Mouse (Mus musculus) bone marrow macrophage, adult 2 months (primary cell): ENCODE measurements around the gene 1700028J19Rik.

Experiments used
- CTCF ChIP-seq: IDR thresholded peaks from 2 replicates; pipeline ENCODE4 v1.5.1; 2012; ENCODE audit warnings: low read depth, mild to moderate bottlenecking, low read length, moderate library complexity
- POLR2A ChIP-seq: IDR thresholded peaks from 2 replicates; pipeline ENCODE4 v1.6.1; 2012; ENCODE audit warnings: mild to moderate bottlenecking, low read depth, low read length, borderline replicate concordance

- no peak for TF ChIP-seq CTCF
- no peak for TF ChIP-seq POLR2A
These were observed 2.4 kb downstream of the 1700028J19Rik start for GRCm38 (mm10) chr7:44244080-44244479.
